Mouse (Mus musculus) forebrain, embryonic 11.5 days (tissue): ENCODE measurements around the gene Slc22a8. TPM values are rescaled to one million over a fixed set of nuclear protein-coding genes. Genes with fewer than 3 reads are reported as not detected.

Experiments
- ATAC-seq: fragments of 200-750 bp; cut with Nextera tagmentation; replicated peaks from 2 replicates; pipeline ENCODE4 v1.8.0; 2017; ENCODE audit warnings: moderate TSS enrichment; ENCODE audit not compliant: low FRiP score
- DNase-seq: peaks from one replicate; pipeline ENCODE4 v3.0.0-alpha.2; 2017; ENCODE audit warnings: low spot score
- H3K27ac ChIP-seq: fragments of 300-500 bp; sonication (generic); 2 replicates; pipeline ENCODE4 v1.5.1; 2014; ENCODE audit warnings: low read depth, low read length
- H3K27me3 ChIP-seq: fragments of 300-500 bp; sonication (generic); 2 replicates; pipeline ENCODE4 v1.6.1; 2014; ENCODE audit warnings: mild to moderate bottlenecking, low read length, mixed read lengths; ENCODE audit not compliant: control insufficient read depth, insufficient read depth
- H3K36me3 ChIP-seq: fragments of 300-500 bp; sonication (generic); 2 replicates; pipeline ENCODE4 v1.6.1; 2014; ENCODE audit warnings: mild to moderate bottlenecking, low read length, moderate library complexity, mixed read lengths; ENCODE audit not compliant: control insufficient read depth, insufficient read depth
- H3K4me1 ChIP-seq: fragments of 300-500 bp; sonication (generic); replicated peaks from 2 replicates; pipeline ENCODE4 v1.6.1; 2014; ENCODE audit warnings: low read length, mixed read lengths; ENCODE audit not compliant: control insufficient read depth, insufficient read depth
- H3K4me2 ChIP-seq: fragments of 300-500 bp; sonication (generic); 2 replicates; pipeline ENCODE4 v1.6.1; 2014; ENCODE audit warnings: low read depth, mild to moderate bottlenecking, low read length, moderate library complexity, mixed read lengths; ENCODE audit not compliant: severe bottlenecking
- H3K4me3 ChIP-seq: fragments of 300-500 bp; sonication (generic); 2 replicates; pipeline ENCODE4 v1.5.1; 2014; ENCODE audit warnings: low read depth, low read length
- H3K9ac ChIP-seq: fragments of 300-500 bp; sonication (generic); 2 replicates; pipeline ENCODE4 v1.6.1; 2014; ENCODE audit warnings: low read length
- H3K9me3 ChIP-seq: fragments of 300-500 bp; sonication (generic); 2 replicates; pipeline ENCODE4 v1.6.1; 2016; ENCODE audit warnings: low read length, mixed read lengths; ENCODE audit not compliant: control insufficient read depth
- WGBS: fragments of 180-500 bp; shearing (Covaris S2); extraction: QIAGEN DNeasy Blood & Tissue Kit; methylation state at CpG from one replicate; pipeline ENCODE4 v1.1.7; 2014; 5-methylcytosine and 5-hydroxymethylcytosine counted together
- polyA plus RNA-seq: library from polyadenylated mRNA; unstranded; fragments of >200 nt; fragmentation: Nextera tagmentation; extraction: Ambion mirVana; gene quantifications from 2 replicates; pipeline ENCODE4 v1.2.1, GENCODE M21; 2014

Gene Slc22a8
- polyA plus RNA-seq, 1 experiment from 2014 or later, result 0.16 TPM

GRCm38 (mm10) chr19:8630249-8630648 is 39.2 kb downstream of the Slc22a8 start:
- no peak overlapping the region for H3K4me3 ChIP-seq
- DNase-seq, result no peak
- no peaks in the 10 kb centered on the region for H3K27me3 ChIP-seq
- WGBS, result 78% methylated on average over 2 of the region's 2 CpGs
- no peaks in the 10 kb centered on the region for H3K4me1 ChIP-seq
- no peak overlapping the region for H3K4me2 ChIP-seq
- H3K9ac ChIP-seq, result no peak overlapping the region
- H3K9me3 ChIP-seq, result no peaks in the 10 kb centered on the region
- no peaks in the 10 kb centered on the region for H3K36me3 ChIP-seq
- ATAC-seq, result no peak
- no peak overlapping the region for H3K27ac ChIP-seq

- no peaks in the 10 kb centered on the region for H3K27me3 ChIP-seq
- H3K9me3 ChIP-seq, result no peaks in the 10 kb centered on the region
- no peak for ATAC-seq
- H3K4me3 ChIP-seq, result no peak overlapping the region
- H3K9ac ChIP-seq, result no peak overlapping the region
- no peaks in the 10 kb centered on the region for H3K4me1 ChIP-seq
- H3K36me3 ChIP-seq, result no peaks in the 10 kb centered on the region
- H3K4me2 ChIP-seq, result no peak overlapping the region
- no peak overlapping the region for H3K27ac ChIP-seq
- WGBS, result 83% methylated on average over 6 of the region's 6 CpGs
- DNase-seq, result no peak
Measured at GRCm38 (mm10) chr19:8630826-8631225, 39.8 kb downstream of the Slc22a8 start.

- no peak overlapping the region for H3K9ac ChIP-seq
- no peaks in the 10 kb centered on the region for H3K36me3 ChIP-seq
- no peaks in the 10 kb centered on the region for H3K27me3 ChIP-seq
- 90% methylated on average over 1 of the region's 1 CpGs for WGBS
- ATAC-seq (no peak), DNase-seq (no peak)
- no peaks in the 10 kb centered on the region for H3K9me3 ChIP-seq
- no peaks in the 10 kb centered on the region for H3K4me1 ChIP-seq
- H3K4me2 ChIP-seq, result no peak overlapping the region
- H3K27ac ChIP-seq, result no peak overlapping the region
- no peak overlapping the region for H3K4me3 ChIP-seq
Measured at GRCm38 (mm10) chr19:8632029-8632428, 41.0 kb downstream of the Slc22a8 start.

- Histone ChIP-seq H3K27ac (no peak overlapping the region), H3K27me3 (no peaks in the 10 kb centered on the region), H3K9ac (no peak overlapping the region), H3K4me2 (no peak overlapping the region), H3K4me1 (no peaks in the 10 kb centered on the region), H3K9me3 (no peaks in the 10 kb centered on the region), H3K36me3 (no peaks in the 10 kb centered on the region), H3K4me3 (no peak overlapping the region)
- WGBS, result 74% methylated on average over 5 of the region's 5 CpGs
- ATAC-seq, result no peak
- DNase-seq, result no peak
Measured at GRCm38 (mm10) chr19:8642086-8642485, 51.0 kb downstream of the Slc22a8 start.

GRCm38 (mm10) chr19:8646393-8646792 is 55.3 kb downstream of the Slc22a8 start:
- Histone ChIP-seq H3K9ac (no peak overlapping the region), H3K4me3 (no peak overlapping the region), H3K9me3 (no peaks in the 10 kb centered on the region), H3K36me3 (no peaks in the 10 kb centered on the region), H3K4me2 (no peak overlapping the region), H3K4me1 (no peaks in the 10 kb centered on the region), H3K27ac (no peak overlapping the region), H3K27me3 (no peaks in the 10 kb centered on the region)
- 79% methylated on average over 2 of the region's 2 CpGs for WGBS
- ATAC-seq, result no peak
- DNase-seq, result no peak

GRCm38 (mm10) chr19:8655833-8656232 is 64.8 kb downstream of the Slc22a8 start:
- Histone ChIP-seq H3K4me3 (no peak overlapping the region), H3K4me1 (no peaks in the 10 kb centered on the region), H3K27ac (no peak overlapping the region), H3K9ac (no peak overlapping the region), H3K36me3 (no peaks in the 10 kb centered on the region), H3K4me2 (no peak overlapping the region), H3K9me3 (no peaks in the 10 kb centered on the region), H3K27me3 (no peaks in the 10 kb centered on the region)
- ATAC-seq (no peak), DNase-seq (no peak)

GRCm38 (mm10) chr19:8656341-8656740 is 65.3 kb downstream of the Slc22a8 start:
- no peak for DNase-seq
- Histone ChIP-seq H3K4me1 (no peaks in the 10 kb centered on the region), H3K4me3 (no peak overlapping the region), H3K27ac (no peak overlapping the region), H3K9me3 (no peaks in the 10 kb centered on the region), H3K27me3 (no peaks in the 10 kb centered on the region), H3K36me3 (no peaks in the 10 kb centered on the region), H3K4me2 (no peak overlapping the region), H3K9ac (no peak overlapping the region)
- WGBS, result 83% methylated on average over 4 of the region's 4 CpGs
- no peak for ATAC-seq

Other genes with a start within 250 kb of the Slc22a8 start
- not detected in 2 replicates for gene Slc22a30, start 186.1 kb upstream of the Slc22a8 start, polyA plus RNA-seq
- gene Slc22a6, start 26.8 kb downstream of the Slc22a8 start, polyA plus RNA-seq, result 0.13 and 0.36 TPM in 2 replicates
- gene Chrm1, start 72.5 kb downstream of the Slc22a8 start, polyA plus RNA-seq, result 0.13 TPM in 1 of 2 replicates, not detected in the other
- 132 and 143 TPM in 2 replicates for gene Slc3a2, start 132.1 kb downstream of the Slc22a8 start, polyA plus RNA-seq
- 79.5 and 89.2 TPM in 2 replicates for gene Wdr74, start 144.6 kb downstream of the Slc22a8 start, polyA plus RNA-seq
- gene 1700092M07Rik, start 149.5 kb downstream of the Slc22a8 start, polyA plus RNA-seq, result 2.3 and 3.1 TPM in 2 replicates
- gene Stx5a, start 150.2 kb downstream of the Slc22a8 start, polyA plus RNA-seq, result 88.4 and 93.8 TPM in 2 replicates
- 238 and 247 TPM in 2 replicates for gene Nxf1, start 165.8 kb downstream of the Slc22a8 start, polyA plus RNA-seq
- gene Tmem223, start 179.7 kb downstream of the Slc22a8 start, polyA plus RNA-seq, result 181 and 182 TPM in 2 replicates
- gene Tmem179b, start 183.2 kb downstream of the Slc22a8 start, polyA plus RNA-seq, result 38.9 and 49.8 TPM in 2 replicates
- gene Taf6l, start 195.2 kb downstream of the Slc22a8 start, polyA plus RNA-seq, result 30.9 and 36.7 TPM in 2 replicates
- gene Polr2g, start 207.3 kb downstream of the Slc22a8 start, polyA plus RNA-seq, result 151 and 156 TPM in 2 replicates
- gene Zbtb3, start 211.3 kb downstream of the Slc22a8 start, polyA plus RNA-seq, result 5.4 and 5.9 TPM in 2 replicates
- 75.7 and 80.8 TPM in 2 replicates for gene Ttc9c, start 228.1 kb downstream of the Slc22a8 start, polyA plus RNA-seq
- 6.7 and 7.8 TPM in 2 replicates for gene Hnrnpul2, start 228.8 kb downstream of the Slc22a8 start, polyA plus RNA-seq
- not detected in 2 replicates for gene AC129217.1, start 238.5 kb downstream of the Slc22a8 start, polyA plus RNA-seq
- 55.0 and 56.3 TPM in 2 replicates for gene Bscl2, start 246.2 kb downstream of the Slc22a8 start, polyA plus RNA-seq
- 83.4 and 92.6 TPM in 2 replicates for gene Gng3, start 247.9 kb downstream of the Slc22a8 start, polyA plus RNA-seq